Mouse (Mus musculus) activated CD4-positive, CD25-positive, alpha-beta regulatory T cell (primary cell): ENCODE measurements around the gene Pex5. TPM values are rescaled to one million over a fixed set of nuclear protein-coding genes. Genes with fewer than 3 reads are reported as not detected.

ENCODE experiments used
- polyA plus RNA-seq, 2 experiments: library from polyadenylated mRNA; unstranded; fragments of 100-300 nt; shearing (Covaris generic); gene quantifications; one replicate each; pipeline ENCODE4 v1.2.1; 2017

Pex5 gene
- polyA plus RNA-seq: 10 to 100 TPM; 22.2 to 28.9 TPM

DNA sequence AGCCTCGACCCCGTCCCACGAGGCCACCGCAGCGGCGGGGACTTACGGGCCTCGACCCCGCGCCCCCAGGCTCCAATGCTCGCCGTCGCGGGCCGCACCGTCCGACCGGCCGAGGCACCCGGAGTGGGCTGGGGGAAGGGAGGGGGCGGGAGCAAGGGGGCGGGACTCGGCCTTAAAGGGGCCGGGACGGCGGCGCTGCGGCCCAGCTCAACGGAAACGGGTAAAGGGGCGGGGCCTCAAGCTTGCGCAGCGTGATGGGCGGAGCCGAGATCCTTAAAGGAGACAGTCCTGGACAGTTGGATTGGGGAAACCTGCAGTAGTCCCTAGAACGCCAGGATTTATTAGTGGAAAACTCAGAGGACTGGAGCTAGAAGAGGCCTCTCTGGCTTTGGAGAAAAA lies at the start of gene Pex5:
Pex5 (minus strand) TSS at position 141 of the 399 bp plus-strand sequence.

Other genes starting within 250 kb of the Pex5 start
- gene Vmn2r27, start 183.2 kb downstream of the Pex5 start, polyA plus RNA-seq: not detected
- gene Cd163, start 110.4 kb downstream of the Pex5 start, polyA plus RNA-seq: under 1 TPM; 0.23 to 0.79 TPM
- gene Clstn3, start 49.7 kb upstream of the Pex5 start, polyA plus RNA-seq: under 1 TPM in 1 of 2 experiments, not detected in 1; 0.61 TPM
- not detected for gene C1rl, start 78.0 kb upstream of the Pex5 start, polyA plus RNA-seq
- gene C1ra, start 97.3 kb upstream of the Pex5 start, polyA plus RNA-seq: under 1 TPM; 0.17 to 0.53 TPM
- under 1 TPM in 1 of 2 experiments, not detected in 1; 0.21 TPM for gene C1s1, start 127.3 kb upstream of the Pex5 start, polyA plus RNA-seq
- gene C1rb, start 155.2 kb upstream of the Pex5 start, polyA plus RNA-seq: not detected
- not detected for gene C1s2, start 221.0 kb upstream of the Pex5 start, polyA plus RNA-seq
- 10 to 100 TPM; 51.5 to 80.2 TPM for gene Lpcat3, start 248.0 kb upstream of the Pex5 start, polyA plus RNA-seq